Mouse (Mus musculus) left cerebral cortex, postnatal 14 days (tissue): ENCODE measurements at regions not wholly inside any gene's neighbourhood (a gene's known extent, or its start where the extent isn't known, plus 50 kb on each side); places are given as distances from the start of the nearest gene placed in this dataset.
A peak's percentile ranks its signal among the peaks of the same experiment; 100 is the strongest.

ENCODE experiments used
- DNase-seq, 2 experiments: peaks; one replicate each; pipeline ENCODE4 v3.0.0; 2021 to 2022; ENCODE audit warnings: low spot score in 2 of 2, mixed read lengths in 1 of 2
- intact Hi-C: fragments of 180-260 bp; cut with DNase I; formaldehyde crosslinking; loops from one replicate; pipeline ENCODE4 v1.15.1; 2025

DNA sequence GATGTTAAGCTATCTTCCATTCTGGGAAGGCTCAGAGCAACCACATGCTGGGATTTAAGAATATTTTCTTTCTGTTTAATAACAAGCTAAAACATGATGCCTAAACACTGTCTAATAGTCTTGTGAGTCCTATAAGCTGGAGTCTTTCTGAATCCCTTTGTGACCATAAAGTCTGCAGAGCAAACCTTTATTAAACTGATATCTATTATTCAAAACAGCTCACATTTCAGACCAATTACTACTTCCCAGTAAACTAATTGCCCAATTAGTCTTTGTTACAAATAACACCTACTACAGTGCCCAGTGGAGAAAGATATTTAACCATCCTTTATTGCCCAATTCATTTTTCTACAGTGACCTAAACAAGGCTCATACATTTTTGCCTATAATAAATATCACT is 277.7 kb downstream of the Stxbp6 start:
- no peak for DNase-seq
- intact Hi-C loops: no loop called here

DNA sequence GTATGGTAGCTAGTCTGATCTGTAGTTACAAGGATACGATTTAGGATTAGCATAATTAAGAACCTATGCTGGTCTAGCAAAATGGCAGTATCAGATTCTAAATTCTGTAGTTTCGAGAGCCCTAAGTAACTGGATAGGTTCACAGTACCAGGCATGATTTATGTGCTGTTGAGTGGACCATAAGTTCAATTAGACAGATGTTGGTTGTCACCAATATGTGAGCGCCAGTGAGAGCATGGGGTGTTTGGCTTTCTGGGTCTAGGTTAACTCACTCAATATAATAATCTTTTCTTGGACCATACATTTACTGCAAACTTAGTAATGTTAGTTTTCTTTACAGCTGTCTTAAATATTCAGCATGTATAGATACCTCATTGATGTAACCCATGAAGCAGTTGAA is 323.8 kb downstream of the Stxbp6 start:
- intact Hi-C loops: no loop called here
- no peak for DNase-seq

DNA sequence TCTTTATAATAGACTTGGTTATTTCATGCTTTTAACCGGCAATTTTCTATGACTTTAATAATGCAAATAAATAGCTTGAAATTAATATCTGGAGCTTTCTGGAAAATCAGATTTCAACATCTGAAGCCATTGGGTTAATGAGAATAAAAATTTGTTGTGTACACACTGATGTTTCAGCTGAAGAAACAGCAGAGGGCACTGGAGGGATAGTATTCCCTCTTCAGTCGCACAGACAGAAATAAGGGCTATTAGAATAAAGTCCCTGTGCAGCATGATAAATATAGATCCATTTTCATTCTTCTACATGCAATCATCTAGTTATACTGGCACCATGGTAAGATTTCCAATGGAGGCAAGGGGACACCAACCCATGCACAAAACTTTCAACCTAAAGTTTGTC is 347.7 kb downstream of the Stxbp6 start:
- DNase-seq: peak; percentile 12 to 24
- intact Hi-C loops: loop anchor here (5.0 kb wide), 1 partner anchor 461 kb away; no protein-coding TSS in a partner anchor
